Mouse (Mus musculus) hindbrain, embryonic 14.5 days (tissue): ENCODE measurements around the gene Grm1. TPM values are rescaled to one million over a fixed set of nuclear protein-coding genes. Genes with fewer than 3 reads are reported as not detected.

Experiments
- ATAC-seq: fragments of 200-750 bp; cut with Nextera tagmentation; 2 replicates; pipeline ENCODE4 v1.8.0; 2017; ENCODE audit warnings: moderate number of reproducible peaks, mild to moderate bottlenecking, moderate TSS enrichment, moderate library complexity; ENCODE audit not compliant: low FRiP score
- DNase-seq: peaks from one replicate; pipeline ENCODE4 v3.0.0-alpha.2; 2015; ENCODE audit warnings: low spot score
- H3K27ac ChIP-seq: fragments of 300-500 bp; sonication (generic); 2 replicates; pipeline ENCODE4 v1.5.1; 2014; ENCODE audit warnings: mild to moderate bottlenecking, moderate library complexity
- H3K27me3 ChIP-seq: fragments of 300-500 bp; sonication (generic); 2 replicates; pipeline ENCODE4 v1.6.1; 2014; ENCODE audit warnings: mild to moderate bottlenecking, low read length, mixed read lengths; ENCODE audit not compliant: control insufficient read depth, insufficient read depth
- H3K36me3 ChIP-seq: fragments of 300-500 bp; sonication (generic); replicated peaks from 2 replicates; pipeline ENCODE4 v1.6.1; 2014; ENCODE audit not compliant: control insufficient read depth, insufficient read depth
- H3K4me1 ChIP-seq: fragments of 300-500 bp; sonication (generic); replicated peaks from 2 replicates; pipeline ENCODE4 v1.6.1; 2014; ENCODE audit warnings: antibody characterized with exemption, low read length, mixed read lengths; ENCODE audit not compliant: control insufficient read depth, insufficient read depth
- H3K4me2 ChIP-seq: fragments of 300-500 bp; sonication (generic); replicated peaks from 2 replicates; pipeline ENCODE4 v1.6.1; 2014; ENCODE audit warnings: mild to moderate bottlenecking, moderate library complexity
- H3K4me3 ChIP-seq: fragments of 300-500 bp; sonication (generic); replicated peaks from 2 replicates; pipeline ENCODE4 v1.5.1; 2014; ENCODE audit warnings: mild to moderate bottlenecking, low read length
- H3K9ac ChIP-seq: fragments of 300-500 bp; sonication (generic); 2 replicates; pipeline ENCODE4 v1.6.1; 2014
- H3K9me3 ChIP-seq: fragments of 300-500 bp; sonication (generic); 2 replicates; pipeline ENCODE4 v1.6.1; 2016; ENCODE audit warnings: low read length; ENCODE audit not compliant: control insufficient read depth
- WGBS: fragments of 180-500 bp; shearing (Covaris S2); extraction: QIAGEN DNeasy Blood & Tissue Kit; methylation state at CpG from one replicate; pipeline ENCODE4 v1.1.7; 2014; 5-methylcytosine and 5-hydroxymethylcytosine counted together
- polyA plus RNA-seq: library from polyadenylated mRNA; unstranded; fragments of >200 nt; fragmentation: Nextera tagmentation; extraction: Ambion mirVana; gene quantifications from 2 replicates; pipeline ENCODE4 v1.2.1, GENCODE M21; 2014

Gene Grm1
- polyA plus RNA-seq, 1 experiment from 2014 or later: 5.1 TPM

DNA sequence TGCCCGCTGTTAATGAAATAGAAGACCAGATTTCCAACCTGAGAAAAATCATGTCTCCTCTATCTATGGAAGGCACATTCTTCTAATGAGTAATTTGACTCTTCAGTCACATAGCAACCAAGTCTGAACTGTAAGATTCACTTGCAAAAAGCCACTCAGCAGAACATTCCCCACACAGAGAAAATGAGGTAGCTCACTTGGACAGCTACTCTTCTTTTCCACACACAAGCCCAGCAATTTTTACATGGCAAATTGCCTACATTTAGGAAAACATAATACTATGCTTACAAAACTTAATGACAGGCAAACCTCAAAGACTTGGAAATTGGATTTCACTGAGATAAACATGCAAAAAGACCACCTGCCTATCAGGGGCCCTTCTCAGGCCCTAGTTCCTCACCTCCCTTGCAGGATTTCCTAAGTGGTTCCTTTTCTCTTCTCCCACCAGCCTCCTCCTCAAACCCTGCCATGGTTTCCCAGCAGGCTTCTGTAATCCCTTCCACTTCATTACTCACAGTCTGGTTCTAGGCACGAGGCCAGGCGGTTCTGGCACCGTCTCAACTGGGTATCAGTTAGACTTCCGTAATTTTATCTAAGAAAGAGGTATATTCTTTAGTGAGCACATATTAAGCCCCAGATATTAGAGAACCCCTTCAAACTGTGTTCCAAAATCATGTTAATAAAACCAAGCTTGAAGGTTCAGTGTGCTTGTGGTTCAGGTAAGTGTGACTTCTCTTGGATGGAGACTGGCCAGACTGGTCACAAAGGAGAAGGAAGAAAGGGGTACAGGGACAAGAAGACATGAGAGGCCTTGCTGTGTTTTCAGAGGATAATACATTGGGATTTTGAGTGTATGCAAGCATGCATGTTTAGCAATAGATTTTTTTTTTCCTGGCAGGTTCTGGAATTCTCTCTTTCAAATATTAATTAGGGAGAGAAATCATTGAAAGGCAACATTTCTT, 269.1 kb downstream of the Grm1 start:
- no peak overlapping the region for H3K27ac ChIP-seq

DNA sequence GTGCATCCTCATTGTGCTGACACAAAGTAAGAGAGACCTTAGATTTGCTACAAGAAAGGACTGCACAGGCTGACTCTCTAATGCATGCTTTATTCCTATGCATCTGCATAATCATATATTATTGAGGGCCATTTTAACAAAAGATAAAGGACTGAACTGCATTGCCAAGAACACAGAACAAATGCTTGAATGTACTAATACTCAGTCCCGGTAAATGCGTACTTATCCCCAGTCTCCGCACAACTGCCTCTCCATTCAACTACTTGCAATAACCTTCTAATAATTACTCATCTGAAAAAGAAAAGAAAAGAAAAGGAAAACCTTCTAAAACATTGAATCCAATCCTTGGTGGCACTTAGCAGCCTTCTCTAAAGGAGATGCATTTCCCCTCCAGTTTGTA, 272.4 kb downstream of the Grm1 start:
- H3K36me3 ChIP-seq: no peaks in the 10 kb centered on the region
- no peaks in the 10 kb centered on the region for H3K27me3 ChIP-seq
- no peak overlapping the region for H3K4me2 ChIP-seq
- H3K4me1 ChIP-seq: no peaks in the 10 kb centered on the region
- ATAC-seq (no peak), DNase-seq (no peak)
- H3K27ac ChIP-seq: no peak overlapping the region
- H3K9ac ChIP-seq: no peak overlapping the region
- no peaks in the 10 kb centered on the region for H3K9me3 ChIP-seq
- H3K4me3 ChIP-seq: no peak overlapping the region
- WGBS: 72% methylated on average over 3 of the region's 3 CpGs

More for the DNA sequence above, 269.1 kb downstream of the Grm1 start:
- 51% methylated on average over 5 of the region's 5 CpGs for WGBS
- Histone ChIP-seq H3K4me2 (no peak overlapping the region), H3K4me3 (no peak overlapping the region), H3K27me3 (no peaks in the 10 kb centered on the region), H3K9me3 (no peaks in the 10 kb centered on the region), H3K9ac (no peak overlapping the region), H3K36me3 (no peaks in the 10 kb centered on the region), H3K4me1 (no peaks in the 10 kb centered on the region)
- peak; percentile 84 for ATAC-seq
- DNase-seq: peak; percentile 64

DNA sequence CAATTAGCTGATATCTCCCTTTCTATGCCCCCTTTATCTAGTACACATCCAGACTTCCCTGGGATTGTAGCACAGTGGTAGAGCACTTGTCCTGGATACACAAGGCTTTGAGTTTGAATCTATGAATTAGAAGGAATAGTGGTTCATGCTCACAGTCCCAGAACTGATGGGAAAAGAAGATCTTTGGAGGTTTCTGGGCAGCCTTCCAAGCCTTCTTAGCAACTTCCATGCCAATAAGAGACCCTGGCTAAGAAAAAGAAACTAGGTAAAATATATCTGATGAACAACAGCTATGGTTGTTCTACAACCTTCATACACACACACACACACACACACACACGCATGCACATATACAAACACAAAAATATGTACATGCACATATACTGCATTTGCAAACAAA, 286.8 kb downstream of the Grm1 start:
- Histone ChIP-seq H3K9me3 (peaks cover 4% of the 10 kb centered on the region; the same call in 1 of the 2 replicates), H3K27ac (no peak overlapping the region), H3K27me3 (no peaks in the 10 kb centered on the region), H3K4me2 (no peak overlapping the region), H3K4me1 (no peaks in the 10 kb centered on the region), H3K4me3 (no peak overlapping the region), H3K36me3 (no peaks in the 10 kb centered on the region), H3K9ac (no peak overlapping the region)
- ATAC-seq: no peak
- no peak for DNase-seq
- WGBS: 93% methylated on average over 1 of the region's 1 CpGs

DNA sequence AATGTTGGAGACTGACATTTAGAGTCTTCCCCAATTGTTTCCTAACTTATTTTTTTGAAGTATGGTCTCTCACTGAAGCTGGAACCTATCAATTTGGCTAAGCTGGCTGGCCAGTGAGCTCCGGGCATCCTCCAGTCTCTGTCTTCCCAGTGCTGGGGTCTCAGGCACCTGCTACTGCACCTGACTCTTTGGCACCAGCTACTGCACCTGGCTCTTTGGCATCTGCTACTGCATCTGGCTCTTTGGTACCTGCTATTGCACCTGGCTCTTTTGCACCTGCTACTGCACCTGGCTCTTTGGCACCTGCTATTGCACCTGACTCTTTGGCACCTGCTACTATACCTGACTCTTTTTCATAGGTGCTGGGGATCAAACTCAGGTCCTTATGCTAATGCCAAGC, 291.7 kb downstream of the Grm1 start:
- WGBS: 88% methylated on average over 1 of the region's 1 CpGs
- DNase-seq: no peak
- Histone ChIP-seq H3K9ac (no peak overlapping the region), H3K9me3 (no peaks in the 10 kb centered on the region), H3K4me1 (no peaks in the 10 kb centered on the region), H3K4me3 (no peak overlapping the region), H3K27me3 (no peaks in the 10 kb centered on the region), H3K36me3 (no peaks in the 10 kb centered on the region), H3K27ac (no peak overlapping the region), H3K4me2 (no peak overlapping the region)
- no peak for ATAC-seq

DNA sequence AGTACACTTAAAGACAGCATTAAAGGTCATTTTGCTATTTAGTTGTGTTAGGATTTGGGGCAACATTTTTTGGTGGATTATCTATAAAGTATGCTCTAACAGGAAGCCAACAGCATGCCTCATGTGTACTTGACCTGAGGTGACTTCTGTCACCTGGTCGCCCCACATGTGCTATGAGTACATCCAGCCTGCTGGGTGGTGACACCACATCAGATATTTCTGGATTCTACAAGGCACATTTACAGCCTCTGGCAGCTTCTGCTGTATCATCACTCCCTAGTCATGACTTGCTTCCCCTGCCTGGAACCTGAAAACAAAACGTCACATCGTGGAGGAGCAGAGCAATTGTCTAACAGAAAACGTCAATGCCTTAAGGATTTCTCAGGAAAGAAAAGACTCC, 292.2 kb downstream of the Grm1 start:
- WGBS: 81% methylated on average over 4 of the region's 4 CpGs
- Histone ChIP-seq H3K27ac (no peak overlapping the region), H3K9ac (no peak overlapping the region), H3K4me2 (no peak overlapping the region), H3K27me3 (no peaks in the 10 kb centered on the region), H3K4me3 (no peak overlapping the region), H3K9me3 (no peaks in the 10 kb centered on the region), H3K36me3 (no peaks in the 10 kb centered on the region), H3K4me1 (no peaks in the 10 kb centered on the region)
- DNase-seq (no peak), ATAC-seq (no peak)

DNA sequence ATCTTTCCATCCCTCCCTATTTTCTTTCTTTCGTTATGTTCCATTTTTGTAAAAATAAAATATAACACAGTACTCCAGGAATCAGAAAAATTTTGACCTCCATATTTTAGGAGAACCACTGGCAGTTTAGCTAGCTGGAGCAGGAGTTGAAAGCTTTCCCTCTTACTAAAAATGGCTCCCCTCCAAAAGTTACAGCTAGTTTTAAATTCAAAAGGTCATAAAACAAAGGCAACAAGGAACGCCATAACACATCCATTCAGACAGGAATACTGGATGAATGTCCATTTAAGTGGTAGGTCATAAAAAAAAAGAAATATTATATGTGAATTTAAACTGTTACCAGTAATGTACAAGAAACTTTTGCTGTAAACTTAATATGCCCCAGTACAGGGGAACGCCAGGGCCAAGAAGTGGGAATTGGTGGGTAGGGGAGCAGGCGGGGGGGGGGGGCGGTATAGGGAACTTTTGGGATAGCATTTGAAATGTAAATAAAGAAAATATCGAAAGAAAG, 294.2 kb downstream of the Grm1 start:
- Histone ChIP-seq H3K4me3 (no peak overlapping the region), H3K4me1 (no peaks in the 10 kb centered on the region), H3K9ac (no peak overlapping the region), H3K36me3 (no peaks in the 10 kb centered on the region), H3K27ac (no peak overlapping the region), H3K4me2 (no peak overlapping the region), H3K27me3 (no peaks in the 10 kb centered on the region), H3K9me3 (no peaks in the 10 kb centered on the region)
- ATAC-seq (no peak), DNase-seq (no peak)
- 79% methylated on average over 6 of the region's 6 CpGs for WGBS

DNA sequence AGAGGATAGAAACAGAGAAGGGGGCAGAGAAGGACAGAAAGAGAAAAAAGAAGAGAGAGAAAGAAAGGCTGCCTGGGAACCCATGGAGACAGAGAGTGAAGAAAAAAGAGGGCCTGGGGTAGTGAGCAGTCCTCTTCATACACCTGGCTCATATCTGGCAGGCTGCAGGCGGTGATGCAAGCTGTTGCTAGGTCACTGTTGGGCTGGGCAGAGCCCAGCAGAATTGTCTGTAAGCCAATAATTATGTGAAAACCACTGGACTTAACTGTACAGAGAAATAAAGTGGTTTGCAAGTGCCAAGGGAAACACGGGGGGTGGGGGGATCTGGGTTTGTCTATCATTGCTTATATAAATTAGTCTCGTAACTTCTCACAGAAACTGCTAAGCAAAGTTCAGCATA, 297.0 kb downstream of the Grm1 start:
- Histone ChIP-seq H3K9me3 (no peaks in the 10 kb centered on the region), H3K9ac (no peak overlapping the region), H3K4me1 (no peaks in the 10 kb centered on the region), H3K4me3 (no peak overlapping the region), H3K27me3 (no peaks in the 10 kb centered on the region), H3K36me3 (no peaks in the 10 kb centered on the region), H3K27ac (no peak overlapping the region), H3K4me2 (no peak overlapping the region)
- 89% methylated on average over 3 of the region's 3 CpGs for WGBS
- no peak for ATAC-seq
- no peak for DNase-seq

DNA sequence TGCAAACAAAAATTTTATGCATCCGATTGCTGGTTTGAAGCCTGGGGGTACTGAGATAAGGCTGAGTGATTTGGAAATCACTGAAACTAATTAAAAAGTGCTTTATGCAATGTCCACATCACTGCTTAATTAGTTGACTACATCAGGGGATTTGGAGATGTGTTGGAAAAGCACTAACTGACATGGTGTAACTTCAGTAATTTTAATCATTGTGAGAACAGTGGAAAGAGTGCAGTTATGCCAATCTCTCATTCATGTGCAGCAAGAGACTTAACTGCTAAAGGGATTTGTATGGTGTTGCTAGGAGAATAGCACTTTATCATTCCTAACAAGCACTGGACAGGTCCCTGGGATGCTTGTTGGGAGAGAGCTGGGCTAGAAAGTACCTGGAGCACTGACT, 307.3 kb downstream of the Grm1 start:
- Histone ChIP-seq H3K27me3 (no peaks in the 10 kb centered on the region), H3K27ac (no peak overlapping the region), H3K36me3 (no peaks in the 10 kb centered on the region), H3K4me3 (no peak overlapping the region), H3K9me3 (0 out of 2 replicates have a peak, but pooled peaks cover 2% of the 10 kb centered on the region), H3K4me1 (no peaks in the 10 kb centered on the region), H3K4me2 (no peak overlapping the region), H3K9ac (no peak overlapping the region)
- ATAC-seq: peak; percentile 85
- WGBS: 74% methylated on average over 1 of the region's 1 CpGs
- no peak for DNase-seq

DNA sequence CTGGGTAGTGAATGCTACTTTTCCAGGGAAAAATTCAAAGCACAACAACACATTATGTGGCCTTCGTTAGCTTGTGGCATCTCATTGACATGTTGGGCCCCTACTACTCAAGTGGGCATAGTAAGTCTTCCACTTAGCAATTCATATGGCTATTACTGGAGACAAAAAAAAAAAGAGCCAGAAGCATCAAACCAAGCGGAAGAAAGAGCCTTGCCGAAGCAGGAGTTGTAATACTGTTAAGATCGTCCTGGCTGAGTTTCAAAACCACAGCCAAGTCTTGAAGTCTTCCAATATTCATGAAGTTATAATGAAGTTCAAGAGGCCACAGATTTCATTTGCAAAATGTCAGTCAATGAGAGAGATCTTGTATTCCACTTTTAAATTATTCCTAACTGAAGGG, 319.1 kb downstream of the Grm1 start:
- H3K27ac ChIP-seq: no peak overlapping the region
- no peak for DNase-seq
- H3K27me3 ChIP-seq: no peaks in the 10 kb centered on the region
- WGBS: 57% methylated on average over 4 of the region's 4 CpGs
- H3K4me2 ChIP-seq: no peak overlapping the region
- no peak overlapping the region for H3K4me3 ChIP-seq
- no peak for ATAC-seq
- H3K9ac ChIP-seq: no peak overlapping the region
- H3K4me1 ChIP-seq: no peaks in the 10 kb centered on the region
- no peaks in the 10 kb centered on the region for H3K9me3 ChIP-seq
- no peaks in the 10 kb centered on the region for H3K36me3 ChIP-seq
